Mouse (Mus musculus): Measurements from ENCODE around the gene Prnp. TPM values are rescaled to one million over a fixed set of nuclear protein-coding genes. Genes with fewer than 3 reads are reported as not detected.

The Prnp gene
- total RNA-seq, 2 experiments from 2014 or later = 89.2 to 90.0 TPM

GRCm38 (mm10) chr2:131982546-131983196 is 72.9 kb downstream of the Prnp start:
- no peak for DNase-seq (ENCODE audit: low spot score)
- intact Hi-C loops (cut with DNase I) = loop anchor here (1.0 to 10.0 kb wide), 3 partner anchors 130 to 502 kb away; no protein-coding TSS in a partner anchor

GRCm38 (mm10) chr2:131987950-131988349 is 78.2 kb downstream of the Prnp start:
- intact Hi-C loops (cut with DNase I) = loop anchor here (5.0 to 10.0 kb wide), 2 partner anchors 69 to 497 kb away; no protein-coding TSS in a partner anchor
- no peak for DNase-seq (ENCODE audit: low spot score)

Other genes starting within 250 kb of the Prnp start
- gene Erv3, start 50.2 kb upstream of the Prnp start, total RNA-seq (2021) = not detected
- gene Prn, start within 50 bp of the Prnp start, total RNA-seq (2021) = 1 to 10 TPM; 1.9 to 2.5 TPM
- gene Prnd, start 40.9 kb downstream of the Prnp start, total RNA-seq (2021) = 1 to 10 TPM; 1.4 to 2.0 TPM
- 10 to 100 TPM in 1 of 2 experiments, 1 to 10 TPM in 1; 8.2 to 10.4 TPM for gene Rassf2, start 120.3 kb downstream of the Prnp start, total RNA-seq (2021)
- gene Slc23a2, start 235.2 kb downstream of the Prnp start, total RNA-seq (2021) = 10 to 100 TPM; 13.5 to 14.5 TPM

Data from heart, postnatal 25 days (tissue).